Mouse (Mus musculus) frontal cortex, postnatal 36 days (tissue): ENCODE results near the gene Farp1.
"Not testable (repeated sequence)": the region's sequence is repeated elsewhere in the genome, so short reads cannot be mapped to it uniquely, and the experiment has no call there.

ENCODE experiments used
- DNase-seq, 2 experiments: peaks; one replicate each; pipeline ENCODE4 v3.0.0; 2022; ENCODE audit warnings: low spot score in 2 of 2

The Farp1 gene

GRCm38 (mm10) chr14:121104760-121105329 lies 69.8 kb downstream of the Farp1 start:
- DNase-seq: no peak

DNA sequence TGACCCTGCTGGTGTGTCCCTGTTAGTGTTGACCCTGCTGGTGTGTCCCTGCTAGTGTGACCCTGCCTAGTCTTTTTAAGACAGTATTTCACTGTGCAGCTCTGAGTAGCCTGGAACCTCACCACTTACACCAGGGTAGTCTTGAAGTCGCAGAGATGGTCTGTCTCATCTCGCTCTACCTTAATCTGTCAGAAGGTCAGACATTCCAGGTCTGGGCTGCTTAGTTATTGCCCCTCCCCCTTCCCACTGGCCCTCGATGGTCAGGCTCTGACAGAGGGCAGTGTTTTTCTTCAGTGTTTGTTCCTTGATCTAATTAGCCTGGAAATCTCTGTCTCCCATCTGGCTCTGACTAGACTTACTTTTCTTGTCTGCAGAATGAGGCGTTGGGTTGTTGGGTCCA lies 71.9 kb downstream of the Farp1 start:
- DNase-seq: no peak

- no peak for DNase-seq
These were observed 72.8 kb downstream of the Farp1 start for GRCm38 (mm10) chr14:121107707-121108285.

GRCm38 (mm10) chr14:121108439-121109115 lies 73.6 kb downstream of the Farp1 start:
- no peak for DNase-seq

- no peak for DNase-seq
These were observed 74.1 kb downstream of the Farp1 start for GRCm38 (mm10) chr14:121109116-121109504.

DNA sequence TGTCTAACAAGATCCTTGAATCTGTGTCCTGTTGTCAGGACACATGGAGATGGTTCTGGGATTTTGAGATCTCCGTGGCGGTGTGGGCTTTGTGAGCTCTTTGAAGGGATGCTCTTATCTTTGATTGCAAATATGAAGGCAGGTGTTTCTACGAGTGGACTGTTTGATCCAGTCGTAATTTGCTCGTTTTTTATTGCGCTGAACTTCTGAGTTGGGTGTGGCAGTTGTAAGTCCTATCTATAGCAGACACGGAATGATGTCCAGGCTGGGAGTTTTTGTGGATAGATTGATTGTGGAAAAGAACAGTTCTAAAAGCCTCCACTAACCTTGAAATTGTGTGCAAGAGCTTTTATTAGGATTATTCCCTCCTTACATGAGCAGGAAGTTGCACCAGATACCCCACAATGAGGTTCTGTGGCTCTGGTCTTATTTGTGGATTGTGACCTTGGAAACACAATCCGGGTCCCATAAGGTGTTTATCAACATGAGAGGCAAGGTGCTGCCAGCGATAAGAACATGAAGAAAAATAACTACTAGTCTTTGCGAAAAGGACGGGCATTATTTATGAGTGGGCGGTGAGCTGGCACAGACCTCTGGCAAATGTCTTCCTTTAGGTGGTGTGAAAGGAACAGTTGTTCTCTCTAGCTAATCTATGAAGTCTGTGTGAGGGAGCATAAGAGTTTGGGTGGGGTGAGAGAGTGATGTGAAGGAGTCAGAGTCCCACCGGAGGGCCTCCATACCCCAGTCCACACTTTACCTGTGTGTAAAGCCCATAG lies 75.7 kb downstream of the Farp1 start:
- DNase-seq: no peak

DNA sequence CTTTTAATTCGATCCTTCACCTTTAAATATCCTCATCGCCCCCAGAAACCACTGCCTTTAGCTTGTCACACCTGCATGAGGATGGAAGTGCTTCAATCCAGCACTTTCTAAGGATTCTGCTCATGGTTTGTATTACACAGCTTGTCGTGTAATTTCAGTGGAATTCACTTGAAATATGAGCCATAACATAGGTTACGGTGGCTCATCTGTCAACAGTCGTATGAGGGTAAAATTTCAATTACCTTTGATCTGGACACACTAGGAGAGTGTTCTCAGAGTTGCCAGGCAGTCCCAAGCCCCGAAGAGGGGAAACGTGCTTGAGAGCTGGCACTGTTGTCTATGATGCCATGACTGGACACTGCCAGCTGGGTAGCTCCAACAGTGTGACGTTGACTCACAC lies 77.1 kb downstream of the Farp1 start:
- no peak for DNase-seq

DNA sequence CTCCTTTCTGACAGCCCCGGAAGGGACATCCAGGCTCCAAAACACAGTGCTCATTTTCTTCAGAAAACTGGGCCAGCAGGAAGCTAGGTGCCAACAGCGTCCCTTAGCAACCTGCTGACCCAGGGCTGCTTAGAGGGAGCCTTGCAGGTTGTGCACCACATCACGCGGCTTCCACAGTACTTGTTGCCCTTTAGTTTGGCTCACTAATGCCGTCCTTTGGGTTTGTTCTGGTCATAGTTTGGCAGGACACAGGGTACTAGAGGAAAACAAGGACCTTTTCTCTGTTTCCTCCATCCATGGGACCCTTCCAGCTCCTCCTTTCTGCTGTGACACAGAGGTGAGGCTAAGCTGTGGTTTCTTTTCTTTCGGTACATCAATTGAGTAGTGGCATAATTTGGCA lies 78.8 kb downstream of the Farp1 start:
- peak in 1 of 2 experiments; percentile 57 for DNase-seq

DNA sequence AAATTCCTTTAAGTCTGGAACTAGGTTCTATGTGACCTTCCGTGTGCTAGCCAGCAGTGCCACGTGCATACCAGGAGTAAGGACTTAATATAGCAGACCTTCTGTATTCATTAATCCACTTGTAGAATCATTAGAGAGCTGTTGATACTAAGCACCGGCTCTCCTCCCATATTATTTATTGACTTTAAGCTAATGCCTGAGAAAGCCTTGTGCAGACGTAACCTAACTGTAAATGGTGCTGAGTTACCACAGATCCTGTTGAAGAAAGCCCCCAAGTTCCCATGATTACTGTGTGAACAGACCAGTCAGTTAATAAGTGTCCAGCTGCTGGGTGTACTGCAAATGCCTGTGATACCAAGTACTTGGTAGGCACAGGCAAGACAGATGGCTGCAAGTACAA lies 81.7 kb downstream of the Farp1 start:
- no peak for DNase-seq

GRCm38 (mm10) chr14:121118860-121119259 lies 83.9 kb downstream of the Farp1 start:
- no peak for DNase-seq

DNA sequence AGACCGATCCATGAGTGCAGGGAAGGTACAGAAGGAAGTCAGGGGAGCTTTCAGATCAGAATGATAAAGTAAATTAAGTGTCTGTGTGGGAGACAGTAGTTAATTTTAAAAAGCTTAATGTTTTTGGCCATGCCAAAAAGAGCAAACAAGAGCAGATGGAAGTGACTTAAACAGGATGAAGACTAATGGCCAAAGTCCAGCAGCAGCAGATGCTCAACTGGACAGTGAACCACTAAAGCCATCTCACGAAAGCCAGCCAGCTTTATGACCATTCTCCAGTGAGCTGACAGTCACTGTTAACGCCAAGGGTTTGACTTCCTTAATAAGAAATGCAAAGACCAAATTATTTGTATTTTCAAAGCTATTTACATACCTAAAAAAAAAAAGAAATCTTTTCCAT lies 86.7 kb downstream of the Farp1 start:
- DNase-seq: no peak

- DNase-seq: no peak
These were observed 87.9 kb downstream of the Farp1 start for GRCm38 (mm10) chr14:121122852-121123251.

DNA sequence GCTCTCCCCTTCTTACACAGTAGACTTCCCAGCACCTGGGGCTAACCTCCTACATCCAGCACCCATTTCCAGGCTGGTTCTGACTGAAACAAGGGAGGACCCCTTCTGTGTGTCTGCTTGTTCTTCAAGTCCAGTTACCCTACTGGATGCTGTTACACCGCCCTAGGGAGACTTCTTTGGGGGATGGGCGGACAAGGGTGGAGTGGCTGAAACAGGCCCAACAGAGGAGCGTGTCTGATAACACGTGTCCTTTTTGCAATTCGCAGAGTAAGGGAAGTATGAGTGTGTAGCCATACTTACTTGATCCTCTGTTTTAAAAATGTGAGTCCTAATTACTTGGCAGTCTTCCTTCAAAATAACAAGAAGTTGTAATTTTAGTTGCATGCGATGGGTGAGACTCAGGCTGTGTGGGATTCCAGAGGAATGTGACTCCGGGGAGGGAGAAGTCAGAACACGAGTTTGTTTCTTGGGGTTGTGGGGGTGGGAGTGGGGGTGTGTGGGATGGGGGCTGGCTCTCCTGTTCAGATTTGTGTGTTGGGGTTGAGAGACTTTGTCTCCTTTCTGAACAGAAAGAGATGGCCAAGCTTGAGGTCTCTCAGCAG lies 89.5 kb downstream of the Farp1 start:
- no peak for DNase-seq

GRCm38 (mm10) chr14:121125651-121126050 lies 90.7 kb downstream of the Farp1 start:
- no peak for DNase-seq

GRCm38 (mm10) chr14:121126291-121126690 lies 91.3 kb downstream of the Farp1 start:
- no peak for DNase-seq

- no peak for DNase-seq
These were observed 94.1 kb downstream of the Farp1 start for GRCm38 (mm10) chr14:121128858-121129800.

- not testable (repeated sequence) for DNase-seq
These were observed 95.4 kb downstream of the Farp1 start for GRCm38 (mm10) chr14:121130351-121130750.

DNA sequence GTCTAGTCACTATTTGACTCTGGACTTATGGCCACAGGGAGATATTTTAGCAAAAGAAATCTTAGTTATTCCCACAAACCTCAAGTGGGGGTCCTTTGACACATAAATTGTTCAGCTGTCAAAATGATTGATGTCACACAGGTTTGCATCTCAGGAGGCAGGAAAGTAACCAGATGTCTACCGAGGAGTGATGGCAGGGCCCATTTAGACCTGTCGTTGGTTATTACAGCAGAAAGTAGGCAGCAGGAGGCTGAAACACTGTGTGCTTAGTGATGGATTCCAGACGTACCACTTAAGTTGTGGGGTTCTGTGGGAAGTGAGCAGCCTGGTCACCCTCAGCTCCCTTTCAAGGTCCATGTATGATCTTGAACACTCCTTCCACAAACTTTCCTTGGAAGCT lies 99.4 kb downstream of the Farp1 start:
- DNase-seq: no peak

- no peak for DNase-seq
These were observed 108.9 kb downstream of the Farp1 start for GRCm38 (mm10) chr14:121143831-121144455.

- DNase-seq: no peak
These were observed 109.5 kb downstream of the Farp1 start for GRCm38 (mm10) chr14:121144496-121144895.

DNA sequence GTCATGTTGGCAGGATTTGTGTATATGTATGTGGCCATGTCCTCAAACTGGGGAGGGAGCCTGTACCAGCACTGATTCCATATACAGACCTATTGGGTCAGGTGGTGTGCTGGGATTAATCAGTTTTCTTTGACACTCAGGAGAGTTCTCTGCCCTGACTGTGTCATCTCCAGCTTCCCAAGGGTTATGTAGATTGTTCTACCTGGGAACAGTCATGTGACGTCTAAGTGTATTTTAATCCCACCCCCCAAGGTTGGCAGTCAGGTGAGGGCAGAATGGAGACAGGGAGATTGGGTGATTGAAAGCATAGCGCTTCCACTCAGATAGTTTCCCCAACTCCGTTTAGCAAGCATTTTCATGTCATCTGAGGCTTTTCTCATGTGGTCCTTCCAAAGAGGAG lies 110.3 kb downstream of the Farp1 start:
- no peak for DNase-seq
